Mouse (Mus musculus) thymus, postnatal 0 days (tissue): ENCODE data around the gene Cd200r2. TPM values are rescaled to one million over a fixed set of nuclear protein-coding genes. Genes with fewer than 3 reads are reported as not detected.
A peak's percentile ranks its signal among the peaks of the same experiment; 100 is the strongest.
"Not testable (repeated sequence)": the region's sequence is repeated elsewhere in the genome, so short reads cannot be mapped to it uniquely, and the experiment has no call there.

Experiments used
- DNase-seq: peaks from one replicate; pipeline ENCODE4 v3.0.0-alpha.2; 2015; ENCODE audit warnings: low spot score
- polyA plus RNA-seq: library from polyadenylated mRNA; unstranded; fragments of >200 nt; fragmentation: Nextera tagmentation; extraction: Ambion mirVana; gene quantifications from 2 replicates; pipeline ENCODE4 v1.2.1, GENCODE M21; 2015

Gene Cd200r2
- polyA plus RNA-seq: 0.12 TPM in 1 of 2 replicates, not detected in the other

GRCm38 (mm10) chr16:44866797-44867196, at the start of gene Cd200r2:
Gene Cd200r2, plus strand, starts transcription at chr16:44867097.
- DNase-seq: no peak

- DNase-seq: no peak
These were observed 48.9 kb upstream of the Cd200r2 start for GRCm38 (mm10) chr16:44818010-44818409.

GRCm38 (mm10) chr16:44820545-44820944, 46.4 kb upstream of the Cd200r2 start:
- no peak for DNase-seq

GRCm38 (mm10) chr16:44832286-44832685, 34.6 kb upstream of the Cd200r2 start:
- DNase-seq: no peak

- DNase-seq: not testable (repeated sequence)
These were observed 33.7 kb upstream of the Cd200r2 start for GRCm38 (mm10) chr16:44833189-44833588.

GRCm38 (mm10) chr16:44875178-44875577, 8.3 kb downstream of the Cd200r2 start:
- no peak for DNase-seq

GRCm38 (mm10) chr16:44876625-44877024, 9.7 kb downstream of the Cd200r2 start:
- no peak for DNase-seq

- no peak for DNase-seq
These were observed 10.7 kb downstream of the Cd200r2 start for GRCm38 (mm10) chr16:44877595-44877994.

GRCm38 (mm10) chr16:44890814-44891213, 23.9 kb downstream of the Cd200r2 start:
- DNase-seq: no peak

- DNase-seq: no peak
These were observed 65.1 kb downstream of the Cd200r2 start for GRCm38 (mm10) chr16:44932016-44932415.

- no peak for DNase-seq
These were observed 76.6 kb downstream of the Cd200r2 start, which contains the start of gene Cd200r3 for GRCm38 (mm10) chr16:44943468-44943867. Gene Cd200r3, plus strand, starts transcription at chr16:44943678.

GRCm38 (mm10) chr16:44951360-44952114, 84.6 kb downstream of the Cd200r2 start:
- no peak for DNase-seq

- DNase-seq: no peak
These were observed 95.4 kb downstream of the Cd200r2 start for GRCm38 (mm10) chr16:44962296-44962695.

- peak; percentile 28 for DNase-seq
These were observed 95.9 kb downstream of the Cd200r2 start for GRCm38 (mm10) chr16:44962777-44963176.

- DNase-seq: no peak
These were observed 97.9 kb downstream of the Cd200r2 start for GRCm38 (mm10) chr16:44964526-44965374.

- DNase-seq: peak; percentile 18
These were observed 98.5 kb downstream of the Cd200r2 start for GRCm38 (mm10) chr16:44965428-44965827.

Other genes with a start within 250 kb of the Cd200r2 start
- 4.8 and 5.8 TPM in 2 replicates for gene Nepro, start 142.8 kb upstream of the Cd200r2 start, polyA plus RNA-seq
- 26.8 and 28.0 TPM in 2 replicates for gene Gtpbp8, start 120.7 kb upstream of the Cd200r2 start, polyA plus RNA-seq
- 1.8 and 2.7 TPM in 2 replicates for gene Cd200r1, start 101.4 kb upstream of the Cd200r2 start, polyA plus RNA-seq
- 0.31 and 0.36 TPM in 2 replicates for gene Cd200r4, start 55.4 kb upstream of the Cd200r2 start, polyA plus RNA-seq
- 0.26 and 0.27 TPM in 2 replicates for gene Cd200r3, start 76.6 kb downstream of the Cd200r2 start, polyA plus RNA-seq
- gene Ccdc80, start 226.3 kb downstream of the Cd200r2 start, polyA plus RNA-seq: 19.3 and 22.5 TPM in 2 replicates